Mouse (Mus musculus): ENCODE measurements at regions not wholly inside any gene's neighbourhood (a gene's known extent, or its start where the extent isn't known, plus 50 kb on each side); places are given as distances from the start of the nearest gene placed in this dataset.

GRCm38 (mm10) chr11:63357772-63358344, 229.1 kb downstream of the Pmp22 start:
- ATAC-seq (replicated peaks): no peak
- H3K9ac ChIP-seq (replicated peaks): no peak overlapping the region
- no peaks in the 10 kb centered on the region for H3K36me3 ChIP-seq
- H3K27ac ChIP-seq (replicated peaks): no peak overlapping the region
- no peak overlapping the region for H3K4me3 ChIP-seq
- H3K4me2 ChIP-seq (replicated peaks): no peak overlapping the region
- 47% methylated on average over 10 of the region's 10 CpGs for WGBS
- H3K27me3 ChIP-seq: no peaks in the 10 kb centered on the region
- H3K9me3 ChIP-seq: no peaks in the 10 kb centered on the region
- H3K4me1 ChIP-seq: peaks cover 9% of the 10 kb centered on the region

- no peaks in the 10 kb centered on the region for H3K4me1 ChIP-seq
- no peaks in the 10 kb centered on the region for H3K27me3 ChIP-seq
- 81% methylated on average over 6 of the region's 6 CpGs for WGBS
- no peaks in the 10 kb centered on the region for H3K9me3 ChIP-seq
- H3K36me3 ChIP-seq: no peaks in the 10 kb centered on the region
- H3K4me3 ChIP-seq: no peak overlapping the region
- no peak for ATAC-seq (replicated peaks)
- no peak overlapping the region for H3K27ac ChIP-seq (replicated peaks)
- no peak overlapping the region for H3K4me2 ChIP-seq (replicated peaks)
- no peak overlapping the region for H3K9ac ChIP-seq (replicated peaks)
Observed at GRCm38 (mm10) chr11:63367756-63368265, 239.0 kb downstream of the Pmp22 start.

- ATAC-seq (replicated peaks): no peak
- H3K9ac ChIP-seq (replicated peaks): no peak overlapping the region
- no peak overlapping the region for H3K4me2 ChIP-seq (replicated peaks)
- WGBS: 95% methylated on average over 2 of the region's 2 CpGs
- H3K36me3 ChIP-seq: no peaks in the 10 kb centered on the region
- H3K9me3 ChIP-seq: no peaks in the 10 kb centered on the region
- H3K27ac ChIP-seq (replicated peaks): no peak overlapping the region
- no peaks in the 10 kb centered on the region for H3K27me3 ChIP-seq
- H3K4me3 ChIP-seq: no peak overlapping the region
- no peaks in the 10 kb centered on the region for H3K4me1 ChIP-seq
Observed at GRCm38 (mm10) chr11:63369475-63369874, 240.7 kb downstream of the Pmp22 start.

GRCm38 (mm10) chr11:63376311-63376710, 247.5 kb downstream of the Pmp22 start:
- Histone ChIP-seq H3K4me3 (no peak overlapping the region), H3K9ac (replicated peaks) (no peak overlapping the region), H3K27me3 (no peaks in the 10 kb centered on the region), H3K9me3 (no peaks in the 10 kb centered on the region), H3K4me2 (replicated peaks) (no peak overlapping the region), H3K27ac (replicated peaks) (no peak overlapping the region), H3K4me1 (no peaks in the 10 kb centered on the region), H3K36me3 (no peaks in the 10 kb centered on the region)
- 98% methylated on average over 3 of the region's 3 CpGs for whole genome bisulfite sequencing
- ATAC-seq (replicated peaks): no peak

- Histone ChIP-seq H3K4me3 (no peak overlapping the region), H3K27ac (replicated peaks) (no peak overlapping the region), H3K27me3 (no peaks in the 10 kb centered on the region), H3K4me1 (no peaks in the 10 kb centered on the region), H3K4me2 (replicated peaks) (no peak overlapping the region), H3K36me3 (no peaks in the 10 kb centered on the region), H3K9ac (replicated peaks) (no peak overlapping the region), H3K9me3 (no peaks in the 10 kb centered on the region)
- ATAC-seq (replicated peaks): no peak
- WGBS: 68% methylated on average over 10 of the region's 10 CpGs
Observed at GRCm38 (mm10) chr11:63376991-63377390, 248.2 kb downstream of the Pmp22 start.

- Histone ChIP-seq H3K4me1 (no peaks in the 10 kb centered on the region), H3K4me2 (replicated peaks) (no peak overlapping the region), H3K4me3 (no peak overlapping the region), H3K27me3 (no peaks in the 10 kb centered on the region), H3K9me3 (no peaks in the 10 kb centered on the region), H3K36me3 (no peaks in the 10 kb centered on the region), H3K9ac (replicated peaks) (no peak overlapping the region), H3K27ac (replicated peaks) (no peak overlapping the region)
- 89% methylated on average over 4 of the region's 4 CpGs for WGBS
- ATAC-seq (replicated peaks): no peak
Observed at GRCm38 (mm10) chr11:63388247-63388646, 259.5 kb downstream of the Pmp22 start.

- ATAC-seq (replicated peaks): no peak
- WGBS: 60% methylated on average over 3 of the region's 3 CpGs
Observed at GRCm38 (mm10) chr11:63391478-63391877, 262.7 kb downstream of the Pmp22 start.

GRCm38 (mm10) chr11:63392378-63392777, 263.6 kb downstream of the Pmp22 start:
- Histone ChIP-seq H3K9ac (replicated peaks) (no peak overlapping the region), H3K27ac (replicated peaks) (no peak overlapping the region), H3K4me3 (no peak overlapping the region), H3K36me3 (no peaks in the 10 kb centered on the region), H3K4me2 (replicated peaks) (no peak overlapping the region), H3K27me3 (no peaks in the 10 kb centered on the region), H3K4me1 (no peaks in the 10 kb centered on the region), H3K9me3 (no peaks in the 10 kb centered on the region)
- no peak for ATAC-seq (replicated peaks)
- WGBS: 79% methylated on average over 3 of the region's 3 CpGs

More at GRCm38 (mm10) chr11:63391478-63391877, 262.7 kb downstream of the Pmp22 start:
- H3K9ac ChIP-seq (replicated peaks): no peak overlapping the region
- no peaks in the 10 kb centered on the region for H3K4me1 ChIP-seq
- no peaks in the 10 kb centered on the region for H3K27me3 ChIP-seq
- no peak overlapping the region for H3K4me3 ChIP-seq
- H3K36me3 ChIP-seq: no peaks in the 10 kb centered on the region
- no peak overlapping the region for H3K4me2 ChIP-seq (replicated peaks)
- no peaks in the 10 kb centered on the region for H3K9me3 ChIP-seq
- no peak overlapping the region for H3K27ac ChIP-seq (replicated peaks)

GRCm38 (mm10) chr11:63394201-63394600, 265.4 kb downstream of the Pmp22 start:
- H3K4me2 ChIP-seq (replicated peaks): no peak overlapping the region
- no peaks in the 10 kb centered on the region for H3K36me3 ChIP-seq
- H3K9ac ChIP-seq (replicated peaks): no peak overlapping the region
- H3K9me3 ChIP-seq: no peaks in the 10 kb centered on the region
- H3K4me1 ChIP-seq: no peaks in the 10 kb centered on the region
- no peak for ATAC-seq (replicated peaks)
- H3K27ac ChIP-seq (replicated peaks): no peak overlapping the region
- no peaks in the 10 kb centered on the region for H3K27me3 ChIP-seq
- H3K4me3 ChIP-seq: no peak overlapping the region
- 75% methylated on average over 3 of the region's 3 CpGs for WGBS

GRCm38 (mm10) chr11:63396386-63396785, 267.6 kb downstream of the Pmp22 start:
- 30% methylated on average over 8 of the region's 8 CpGs for WGBS
- Histone ChIP-seq H3K27ac (replicated peaks) (no peak overlapping the region), H3K36me3 (no peaks in the 10 kb centered on the region), H3K9me3 (no peaks in the 10 kb centered on the region), H3K4me2 (replicated peaks) (no peak overlapping the region), H3K9ac (replicated peaks) (no peak overlapping the region), H3K27me3 (no peaks in the 10 kb centered on the region), H3K4me1 (no peaks in the 10 kb centered on the region), H3K4me3 (no peak overlapping the region)
- peak; percentile 48; the same call in 1 of the 2 replicates for ATAC-seq (replicated peaks)

GRCm38 (mm10) chr11:63402741-63403140, 274.0 kb downstream of the Pmp22 start:
- 49% methylated on average over 5 of the region's 5 CpGs for WGBS

GRCm38 (mm10) chr11:63404719-63405118, 275.9 kb downstream of the Pmp22 start:
- 13% methylated on average over 11 of the region's 11 CpGs for WGBS
- H3K36me3 ChIP-seq: no peaks in the 10 kb centered on the region

More at GRCm38 (mm10) chr11:63402741-63403140, 274.0 kb downstream of the Pmp22 start:
- Histone ChIP-seq H3K36me3 (no peaks in the 10 kb centered on the region), H3K4me2 (replicated peaks) (no peak overlapping the region), H3K27ac (replicated peaks) (no peak overlapping the region), H3K4me3 (no peak overlapping the region), H3K4me1 (peaks cover 4% of the 10 kb centered on the region; the same call in 1 of the 2 replicates), H3K9ac (replicated peaks) (no peak overlapping the region), H3K9me3 (no peaks in the 10 kb centered on the region), H3K27me3 (peaks cover 18% of the 10 kb centered on the region)
- no peak for ATAC-seq (replicated peaks)

GRCm38 (mm10) chr11:63409431-63409830, 280.6 kb downstream of the Pmp22 start:
- Histone ChIP-seq H3K27ac (replicated peaks) (no peak overlapping the region), H3K36me3 (no peaks in the 10 kb centered on the region), H3K9me3 (no peaks in the 10 kb centered on the region), H3K4me1 (peaks cover 16% of the 10 kb centered on the region), H3K4me2 (replicated peaks) (no peak overlapping the region), H3K4me3 (no peak overlapping the region), H3K27me3 (peaks cover 39% of the 10 kb centered on the region), H3K9ac (replicated peaks) (no peak overlapping the region)
- ATAC-seq (replicated peaks): no peak
- WGBS: 91% methylated on average over 1 of the region's 1 CpGs

More at GRCm38 (mm10) chr11:63404719-63405118, 275.9 kb downstream of the Pmp22 start:
- peaks cover 4% of the 10 kb centered on the region; the same call in 1 of the 2 replicates for H3K4me1 ChIP-seq
- no peak overlapping the region for H3K9ac ChIP-seq (replicated peaks)
- no peak overlapping the region; the same call in 1 of the 2 replicates for H3K4me2 ChIP-seq (replicated peaks)
- H3K27me3 ChIP-seq: peaks cover 22% of the 10 kb centered on the region
- H3K4me3 ChIP-seq: no peak overlapping the region
- H3K9me3 ChIP-seq: no peaks in the 10 kb centered on the region
- H3K27ac ChIP-seq (replicated peaks): no peak overlapping the region
- ATAC-seq (replicated peaks): peak; percentile 78
